Mouse (Mus musculus) retina, postnatal 1 day (tissue): ENCODE results near the gene Olfr1484.
"Not testable (repeated sequence)": the region's sequence is repeated elsewhere in the genome, so short reads cannot be mapped to it uniquely, and the experiment has no call there.

Experiments used
- DNase-seq: peaks from one replicate; pipeline ENCODE4 v3.0.0-alpha.2; 2012

Olfr1484 gene

GRCm38 (mm10) chr19:13583211-13583610 is at the start of gene Olfr1484:
TSS of gene Olfr1484 (plus strand) at chr19:13583511.
- no peak for DNase-seq

- DNase-seq: not testable (repeated sequence)
Measured at GRCm38 (mm10) chr19:13617075-13617474, 33.8 kb downstream of the Olfr1484 start, which contains the start of gene Olfr1487. TSS of gene Olfr1487 (plus strand) at chr19:13617375.

GRCm38 (mm10) chr19:13631321-13631720 is 48.0 kb downstream of the Olfr1484 start, which contains the start of gene Olfr1489:
TSS of gene Olfr1489 (plus strand) at chr19:13631621.
- no peak for DNase-seq
